Mouse (Mus musculus): Measurements from ENCODE around the gene Kmt2e. TPM values are rescaled to one million over a fixed set of nuclear protein-coding genes. Genes with fewer than 3 reads are reported as not detected.
A peak's percentile ranks its signal among the peaks of the same experiment; 100 is the strongest.

The Kmt2e gene
- polyA plus RNA-seq, 2 experiments = 8.0 to 24.7 TPM

DNA sequence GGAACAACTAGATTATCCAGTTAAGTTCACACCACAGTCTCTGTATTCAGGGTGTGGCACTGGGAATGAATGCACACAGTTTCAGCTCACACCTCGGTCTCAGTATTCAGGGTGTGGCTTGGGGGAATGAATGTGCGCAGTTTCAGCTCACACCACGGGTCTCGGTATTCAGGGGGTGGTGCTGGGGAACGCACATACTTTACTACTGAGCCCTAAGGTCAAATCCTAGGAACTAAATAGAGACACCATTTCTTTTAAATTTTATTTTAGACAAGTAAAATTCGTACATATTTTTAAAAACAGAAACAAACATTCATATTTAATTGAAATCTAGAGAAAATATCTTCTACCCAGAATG, 18.0 kb upstream of the Kmt2e start:
- Histone ChIP-seq H3K4me3 (ENCODE audit: insufficient read depth in 1 of 2, low read depth in 2 of 2, low read length in 2 of 2) (no peak overlapping the region), H3K27ac (no peak overlapping the region), H3K4me2 (ENCODE audit: low read depth) (peak overlapping the region; percentile 5; the same call in 1 of the 2 replicates), H3K4me1 (replicated peaks; ENCODE audit: control insufficient read depth in 2 of 2, insufficient read depth in 2 of 2, low read length in 1 of 2) (peaks cover 29 to 33% of the 10 kb centered on the region in 2 experiments), H3K36me3 (replicated peaks; ENCODE audit: control insufficient read depth, insufficient read depth, low read depth) (peaks cover 3% of the 10 kb centered on the region; the same call in 1 of the 2 replicates), H3K27me3 (ENCODE audit: control insufficient read depth, insufficient read depth, low read length) (no peaks in the 10 kb centered on the region), H3K9ac (replicated peaks) (no peak overlapping the region), H3K9me3 (ENCODE audit: control insufficient read depth, low read length) (no peaks in the 10 kb centered on the region)
- DNase-seq (ENCODE audit: low read depth in 3 of 3, low spot score in 3 of 3) (no peak), ATAC-seq (ENCODE audit: insufficient read depth) (peak; percentile 62)
- WGBS (ENCODE audit: insufficient replicate concordance) = 37% methylated on average over 6 of the region's 6 CpGs
- no peak for TF ChIP-seq EP300 (IDR thresholded peaks at IDR 0.05; ENCODE audit: low read depth)
- TF ChIP-seq CTCF (IDR thresholded peaks at IDR 0.05; ENCODE audit: low read depth) = no peak

DNA sequence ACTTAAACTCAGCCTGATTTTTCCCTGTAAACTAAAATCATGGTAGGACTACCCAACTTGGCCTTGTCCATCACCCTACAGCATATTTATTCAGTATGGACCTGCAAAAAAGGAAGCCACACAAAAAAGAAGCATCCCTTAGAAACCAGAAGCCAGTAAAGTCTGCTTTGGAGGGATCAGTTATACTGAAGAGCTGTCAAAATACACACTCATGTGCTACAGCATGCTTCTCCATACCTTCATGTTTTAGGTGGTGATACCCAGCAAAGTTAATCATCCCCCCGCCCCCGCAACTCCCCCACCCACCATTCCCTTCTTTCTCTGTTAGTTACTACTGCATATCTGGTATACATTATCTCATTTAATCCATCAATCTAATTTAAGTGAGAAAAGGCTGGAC, 16.5 kb upstream of the Kmt2e start:
- TF ChIP-seq CTCF (IDR thresholded peaks at IDR 0.05; ENCODE audit: low read depth) = no peak
- TF ChIP-seq EP300 (IDR thresholded peaks at IDR 0.05; ENCODE audit: low read depth) = no peak
- WGBS (ENCODE audit: insufficient replicate concordance) = 34% methylated on average over 2 of the region's 2 CpGs
- Histone ChIP-seq H3K36me3 (replicated peaks; ENCODE audit: control insufficient read depth, insufficient read depth, low read depth) (peaks cover 11% of the 10 kb centered on the region), H3K27me3 (ENCODE audit: control insufficient read depth, insufficient read depth, low read length) (no peaks in the 10 kb centered on the region), H3K27ac (peak overlapping the region; percentile 76), H3K9ac (replicated peaks) (peak overlapping the region; percentile 85), H3K9me3 (ENCODE audit: control insufficient read depth, low read length) (no peaks in the 10 kb centered on the region), H3K4me2 (ENCODE audit: low read depth) (peak overlapping the region; percentile 91), H3K4me1 (replicated peaks; ENCODE audit: control insufficient read depth in 2 of 2, insufficient read depth in 2 of 2, low read length in 1 of 2) (peaks cover 29 to 33% of the 10 kb centered on the region in 2 experiments), H3K4me3 (ENCODE audit: insufficient read depth in 1 of 2, low read depth in 2 of 2, low read length in 2 of 2) (peak overlapping the region; percentile 87 to 100)
- no peak for DNase-seq (ENCODE audit: low read depth in 3 of 3, low spot score in 3 of 3)
- no peak for ATAC-seq (ENCODE audit: insufficient read depth)

GRCm38 (mm10) chr5:23418147-23418781, 16.0 kb upstream of the Kmt2e start:
- ATAC-seq (ENCODE audit: insufficient read depth) (peak; percentile 88), DNase-seq (ENCODE audit: low read depth in 3 of 3, low spot score in 3 of 3) (peak; percentile 61 to 72 (median 65))
- H3K4me3 ChIP-seq (ENCODE audit: insufficient read depth in 1 of 2, low read depth in 2 of 2, low read length in 2 of 2) = peak overlapping the region; percentile 87 to 100
- no peaks in the 10 kb centered on the region for H3K9me3 ChIP-seq (ENCODE audit: control insufficient read depth, low read length)
- WGBS (ENCODE audit: insufficient replicate concordance) = under 1% methylated on average over 40 of the region's 40 CpGs
- H3K4me1 ChIP-seq (replicated peaks; ENCODE audit: control insufficient read depth in 2 of 2, insufficient read depth in 2 of 2, low read length in 1 of 2) = peaks cover 29 to 32% of the 10 kb centered on the region in 2 experiments
- H3K4me2 ChIP-seq (ENCODE audit: low read depth) = peak overlapping the region; percentile 91
- TF ChIP-seq CTCF (IDR thresholded peaks at IDR 0.05; ENCODE audit: low read depth) (0 out of 2 replicates have a peak, but pooled peaks have one; percentile 9), EP300 (IDR thresholded peaks at IDR 0.05; ENCODE audit: low read depth) (no peak)
- peak overlapping the region; percentile 76 for H3K27ac ChIP-seq
- peak overlapping the region; percentile 85 for H3K9ac ChIP-seq (replicated peaks)
- no peaks in the 10 kb centered on the region for H3K27me3 ChIP-seq (ENCODE audit: control insufficient read depth, insufficient read depth, low read length)
- H3K36me3 ChIP-seq (replicated peaks; ENCODE audit: control insufficient read depth, insufficient read depth, low read depth) = peaks cover 15% of the 10 kb centered on the region

DNA sequence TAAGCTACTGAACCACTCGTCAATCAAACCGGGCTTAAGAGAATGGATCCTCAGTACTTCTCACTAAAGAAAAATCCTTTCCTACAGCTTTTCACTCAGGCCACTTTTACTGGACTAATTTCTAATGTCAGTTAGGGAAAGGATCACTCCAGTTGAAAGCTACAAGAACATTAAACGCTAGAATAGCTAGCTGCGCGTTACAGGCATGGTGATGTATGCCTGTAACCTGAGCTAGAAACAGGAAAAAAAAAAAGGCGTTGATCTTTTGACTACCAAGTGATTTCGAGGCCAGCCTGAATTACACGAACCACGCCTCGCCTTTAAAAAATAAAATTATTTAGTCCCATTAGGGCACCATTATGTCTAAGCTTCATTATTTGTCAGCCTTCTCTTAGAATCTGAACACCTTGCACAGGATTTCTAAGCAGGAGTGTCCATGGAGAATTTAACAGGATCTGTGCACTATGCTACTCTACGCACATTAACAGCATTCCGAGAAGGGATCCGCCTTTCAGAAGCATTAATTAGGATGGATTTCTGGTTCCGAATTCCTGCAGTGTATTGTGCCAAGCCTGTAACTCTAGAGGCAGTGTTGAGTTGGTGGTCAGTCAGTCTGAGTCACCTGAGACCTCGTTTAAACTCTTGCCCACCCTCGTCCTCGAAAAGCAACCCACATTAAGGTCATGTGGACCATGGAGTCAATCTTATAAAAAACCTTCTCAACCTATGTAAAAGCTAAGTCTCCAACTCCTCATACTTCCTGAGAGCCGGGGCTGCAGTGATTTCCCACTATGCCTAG, 15.2 kb upstream of the Kmt2e start:
- Histone ChIP-seq H3K4me3 (ENCODE audit: insufficient read depth in 1 of 2, low read depth in 2 of 2, low read length in 2 of 2) (peak overlapping the region; percentile 87 to 100), H3K9ac (replicated peaks) (peak overlapping the region; percentile 85), H3K4me1 (replicated peaks; ENCODE audit: control insufficient read depth in 2 of 2, insufficient read depth in 2 of 2, low read length in 1 of 2) (peaks cover 29 to 32% of the 10 kb centered on the region in 2 experiments), H3K36me3 (replicated peaks; ENCODE audit: control insufficient read depth, insufficient read depth, low read depth) (peaks cover 20% of the 10 kb centered on the region), H3K9me3 (ENCODE audit: control insufficient read depth, low read length) (no peaks in the 10 kb centered on the region), H3K27ac (peak overlapping the region; percentile 76), H3K27me3 (ENCODE audit: control insufficient read depth, insufficient read depth, low read length) (no peaks in the 10 kb centered on the region), H3K4me2 (ENCODE audit: low read depth) (peak overlapping the region; percentile 91)
- DNase-seq (ENCODE audit: low read depth in 3 of 3, low spot score in 3 of 3) (no peak), ATAC-seq (ENCODE audit: insufficient read depth) (peak; percentile 29)
- TF ChIP-seq EP300 (IDR thresholded peaks at IDR 0.05; ENCODE audit: low read depth) (no peak), CTCF (IDR thresholded peaks at IDR 0.05; ENCODE audit: low read depth) (peak; percentile 5; the same call in 1 of the 2 replicates)
- 8% methylated on average over 18 of the region's 18 CpGs for WGBS (ENCODE audit: insufficient replicate concordance)

- peaks cover 29 to 30% of the 10 kb centered on the region in 2 experiments for H3K4me1 ChIP-seq (replicated peaks; ENCODE audit: control insufficient read depth in 2 of 2, insufficient read depth in 2 of 2, low read length in 1 of 2)
- TF ChIP-seq EP300 (IDR thresholded peaks at IDR 0.05; ENCODE audit: low read depth) (no peak), CTCF (IDR thresholded peaks at IDR 0.05; ENCODE audit: low read depth) (no peak)
- H3K27ac ChIP-seq = no peak overlapping the region
- no peak overlapping the region for H3K4me3 ChIP-seq (ENCODE audit: insufficient read depth in 1 of 2, low read depth in 2 of 2, low read length in 2 of 2)
- 0 out of 2 replicates have a peak overlapping the region, but pooled peaks have one; percentile 23 for H3K9ac ChIP-seq (replicated peaks)
- 41% methylated on average over 7 of the region's 7 CpGs for WGBS (ENCODE audit: insufficient replicate concordance)
- peak overlapping the region; percentile 91 for H3K4me2 ChIP-seq (ENCODE audit: low read depth)
- peaks cover 26% of the 10 kb centered on the region for H3K36me3 ChIP-seq (replicated peaks; ENCODE audit: control insufficient read depth, insufficient read depth, low read depth)
- ATAC-seq (ENCODE audit: insufficient read depth) (no peak), DNase-seq (ENCODE audit: low read depth in 3 of 3, low spot score in 3 of 3) (no peak)
- H3K9me3 ChIP-seq (ENCODE audit: control insufficient read depth, low read length) = no peaks in the 10 kb centered on the region
- no peaks in the 10 kb centered on the region for H3K27me3 ChIP-seq (ENCODE audit: control insufficient read depth, insufficient read depth, low read length)
Observed at GRCm38 (mm10) chr5:23419616-23420170, 14.5 kb upstream of the Kmt2e start.
